Mouse (Mus musculus): ENCODE measurements at regions not wholly inside any gene's neighbourhood (a gene's known extent, or its start where the extent isn't known, plus 50 kb on each side); places are given as distances from the start of the nearest gene placed in this dataset.

- H3K9me3 ChIP-seq (replicated peaks) = no peaks in the 10 kb centered on the region
- no peak overlapping the region for H3K9ac ChIP-seq
- no peak overlapping the region for H3K4me3 ChIP-seq
- WGBS = 79% methylated on average over 3 of the region's 3 CpGs
- H3K27me3 ChIP-seq = peaks cover 7% of the 10 kb centered on the region
- H3K36me3 ChIP-seq = no peaks in the 10 kb centered on the region
- peaks cover 12% of the 10 kb centered on the region for H3K4me1 ChIP-seq
- no peak overlapping the region for H3K27ac ChIP-seq
- H3K4me2 ChIP-seq (replicated peaks) = no peak overlapping the region
- ATAC-seq (ENCODE audit: low FRiP score) = no peak
Observed at GRCm38 (mm10) chr1:92703270-92703669, 54.6 kb upstream of the Otos start.

GRCm38 (mm10) chr1:92700107-92700506 is 51.5 kb upstream of the Otos start:
- Histone ChIP-seq H3K4me3 (no peak overlapping the region), H3K4me2 (replicated peaks) (no peak overlapping the region), H3K36me3 (no peaks in the 10 kb centered on the region), H3K27ac (no peak overlapping the region), H3K9me3 (replicated peaks) (no peaks in the 10 kb centered on the region), H3K9ac (no peak overlapping the region), H3K4me1 (peaks cover 14% of the 10 kb centered on the region), H3K27me3 (peaks cover 11% of the 10 kb centered on the region)
- 90% methylated on average over 2 of the region's 2 CpGs for WGBS
- no peak for ATAC-seq (ENCODE audit: low FRiP score)

GRCm38 (mm10) chr1:92699697-92700096 is 51.1 kb upstream of the Otos start:
- peak; percentile 15; the same call in 1 of the 2 replicates for ATAC-seq (ENCODE audit: low FRiP score)
- 0 out of 2 replicates have a peak overlapping the region, but pooled peaks have one; percentile 31 for H3K27ac ChIP-seq
- H3K36me3 ChIP-seq = no peaks in the 10 kb centered on the region
- no peaks in the 10 kb centered on the region for H3K9me3 ChIP-seq (replicated peaks)
- H3K4me1 ChIP-seq = peaks cover 14% of the 10 kb centered on the region
- H3K9ac ChIP-seq = no peak overlapping the region
- 7% methylated on average over 6 of the region's 6 CpGs for WGBS
- no peak overlapping the region for H3K4me3 ChIP-seq
- H3K4me2 ChIP-seq (replicated peaks) = 0 out of 2 replicates have a peak overlapping the region, but pooled peaks have one; percentile 13
- H3K27me3 ChIP-seq = peaks cover 11% of the 10 kb centered on the region

- Histone ChIP-seq H3K27ac (0 out of 2 replicates have a peak overlapping the region, but pooled peaks have one; percentile 31), H3K4me2 (replicated peaks) (peak overlapping the region; percentile 13)
- ATAC-seq (ENCODE audit: low FRiP score) = peak; percentile 90
Observed at GRCm38 (mm10) chr1:92699048-92699447, 50.4 kb upstream of the Otos start.

GRCm38 (mm10) chr1:92698541-92698940 is 49.9 kb upstream of the Otos start:
- no peak overlapping the region for H3K4me2 ChIP-seq (replicated peaks)
- ATAC-seq (ENCODE audit: low FRiP score) = peak; percentile 19; the same call in 1 of the 2 replicates

More at GRCm38 (mm10) chr1:92699048-92699447, 50.4 kb upstream of the Otos start:
- 6% methylated on average over 9 of the region's 9 CpGs for WGBS
- Histone ChIP-seq H3K27me3 (peaks cover 11% of the 10 kb centered on the region), H3K36me3 (no peaks in the 10 kb centered on the region), H3K9ac (no peak overlapping the region), H3K4me3 (no peak overlapping the region), H3K4me1 (peaks cover 14% of the 10 kb centered on the region), H3K9me3 (replicated peaks) (no peaks in the 10 kb centered on the region)

More at GRCm38 (mm10) chr1:92698541-92698940, 49.9 kb upstream of the Otos start:
- Histone ChIP-seq H3K4me3 (no peak overlapping the region), H3K9me3 (replicated peaks) (no peaks in the 10 kb centered on the region), H3K4me1 (peaks cover 14% of the 10 kb centered on the region), H3K36me3 (no peaks in the 10 kb centered on the region), H3K27ac (no peak overlapping the region), H3K9ac (no peak overlapping the region), H3K27me3 (peaks cover 11% of the 10 kb centered on the region)
- 93% methylated on average over 2 of the region's 3 CpGs for WGBS

Data from hindbrain, embryonic 12.5 days (tissue).